Mouse (Mus musculus) frontal cortex, postnatal 36 days (tissue): ENCODE data around the gene Myo1f.

Experiments used
- DNase-seq, 2 experiments: peaks; one replicate each; pipeline ENCODE4 v3.0.0; 2022; ENCODE audit warnings: low spot score in 2 of 2

Myo1f gene

GRCm38 (mm10) chr17:33649781-33650475, 94.4 kb downstream of the Myo1f start:
- DNase-seq = no peak
